Mouse (Mus musculus) layer of hippocampus, adult 9-10 months (tissue): Measurements from ENCODE around the gene Npw.

Source experiments
- DNase-seq: peaks from one replicate; pipeline ENCODE4 v3.0.0; 2022; ENCODE audit warnings: low spot score

Gene Npw

DNA sequence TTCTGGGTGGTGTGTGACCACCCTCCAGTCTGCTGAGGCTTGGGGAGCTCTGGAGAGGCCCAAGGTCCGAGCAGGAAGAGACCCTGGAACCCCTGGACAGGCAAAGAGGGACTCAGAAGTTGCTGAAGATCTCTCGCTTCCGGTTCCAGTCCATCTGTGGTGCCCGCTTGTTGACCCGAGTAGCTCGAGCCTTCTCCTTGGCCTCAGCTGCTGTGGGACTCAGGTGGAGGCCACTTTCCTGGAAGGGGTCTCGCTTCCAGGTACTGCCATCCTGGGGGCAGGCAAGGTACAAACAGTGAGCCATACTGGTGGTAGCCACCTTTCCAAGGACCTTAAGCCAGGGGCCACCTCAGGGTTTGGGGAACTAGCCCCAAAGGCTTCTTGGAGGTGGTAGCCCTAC, 18.1 kb downstream of the Npw start:
- DNase-seq = no peak

DNA sequence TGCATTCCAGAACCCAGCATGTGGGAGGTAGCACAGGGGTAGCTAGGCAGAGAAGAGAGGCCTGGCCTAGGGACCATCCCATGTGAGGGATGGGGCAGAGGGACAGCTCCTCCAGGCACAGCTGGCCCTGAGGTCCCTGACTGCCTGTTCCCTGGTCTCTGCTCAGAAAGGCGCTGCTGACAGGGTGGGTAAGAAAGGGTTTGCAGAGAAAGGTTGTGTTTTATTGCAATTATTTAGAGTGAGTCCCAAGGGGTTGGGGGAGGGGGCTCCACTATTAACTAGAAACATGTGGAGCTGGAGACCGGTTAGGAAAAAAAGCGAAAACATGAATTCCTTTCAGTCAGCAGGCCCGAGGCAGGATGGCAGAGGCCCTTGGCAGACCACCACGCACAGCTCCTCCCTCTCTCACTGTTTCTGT, 18.7 kb downstream of the Npw start:
- no peak for DNase-seq

DNA sequence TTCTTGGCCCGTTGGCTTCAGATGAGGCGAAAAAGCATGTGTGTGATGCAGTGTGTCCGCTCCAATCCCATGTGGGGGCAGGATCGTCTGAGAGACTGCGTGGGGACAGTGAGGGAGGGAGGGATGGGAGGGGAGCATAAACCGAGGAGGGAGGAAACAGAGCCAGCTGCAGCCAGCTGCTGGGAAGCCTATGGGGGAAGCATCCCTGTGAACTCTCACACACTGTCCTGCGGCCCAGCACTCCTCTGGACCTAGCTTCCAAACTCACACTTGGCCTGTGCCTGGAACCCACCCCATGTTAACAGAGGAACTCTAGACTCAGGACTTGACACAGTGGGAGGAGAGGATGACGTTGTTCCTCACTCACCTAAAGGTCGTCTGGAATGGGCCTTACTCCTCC, 19.4 kb downstream of the Npw start:
- DNase-seq = no peak

DNA sequence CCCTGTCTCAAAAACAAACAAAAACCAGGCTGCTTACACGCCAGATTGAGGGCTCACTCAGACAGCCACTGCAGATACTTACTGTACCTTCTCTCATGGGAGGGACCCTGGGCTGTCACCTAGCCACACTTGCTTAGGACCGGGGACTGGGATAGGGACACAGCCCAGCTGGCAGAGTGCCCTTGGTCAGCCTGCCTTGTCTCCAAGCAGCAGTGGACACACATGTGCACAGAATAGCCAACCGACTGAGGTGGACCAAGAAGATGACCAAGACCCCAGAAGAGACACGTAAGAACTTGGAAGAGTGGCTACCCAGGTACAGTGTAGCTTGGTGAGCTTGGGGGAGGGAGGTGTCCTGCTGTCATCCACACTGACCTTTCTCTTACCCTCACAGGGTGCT, 20.0 kb downstream of the Npw start:
- DNase-seq = no peak

DNA sequence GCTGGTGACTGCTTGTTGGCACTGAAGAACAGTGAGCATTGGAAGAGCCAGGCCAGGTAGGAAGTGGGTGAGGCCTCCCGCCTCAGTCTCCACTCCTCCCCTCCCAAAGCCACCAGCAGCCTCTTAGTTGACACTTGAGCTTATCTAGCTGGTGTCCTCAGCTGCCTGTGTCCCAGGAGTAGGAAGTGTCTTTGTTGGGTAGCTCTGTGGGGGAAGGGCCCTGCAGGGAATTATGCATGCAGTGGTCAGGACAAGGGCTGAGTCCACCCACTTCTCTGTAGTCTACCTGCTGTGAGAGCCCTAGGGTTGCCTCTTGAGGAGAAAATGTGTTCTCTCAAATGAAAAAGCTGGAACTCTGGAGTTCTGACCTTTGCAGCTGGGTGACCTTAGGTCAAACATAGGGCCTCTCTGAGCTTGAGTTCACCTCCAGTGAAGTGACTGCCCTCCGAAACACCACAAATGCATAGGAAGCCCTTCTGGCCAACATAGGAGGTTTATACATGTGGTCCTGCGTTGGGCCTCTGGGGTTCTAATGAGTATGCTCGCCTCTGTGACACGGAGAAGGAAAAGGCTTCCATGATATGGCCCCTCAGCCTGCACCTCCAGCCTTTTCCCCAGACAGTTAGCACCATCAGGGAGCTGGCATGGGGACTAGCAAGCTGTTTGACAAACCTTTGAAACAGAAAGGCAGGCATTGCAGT, 21.3 kb downstream of the Npw start:
- DNase-seq = no peak

DNA sequence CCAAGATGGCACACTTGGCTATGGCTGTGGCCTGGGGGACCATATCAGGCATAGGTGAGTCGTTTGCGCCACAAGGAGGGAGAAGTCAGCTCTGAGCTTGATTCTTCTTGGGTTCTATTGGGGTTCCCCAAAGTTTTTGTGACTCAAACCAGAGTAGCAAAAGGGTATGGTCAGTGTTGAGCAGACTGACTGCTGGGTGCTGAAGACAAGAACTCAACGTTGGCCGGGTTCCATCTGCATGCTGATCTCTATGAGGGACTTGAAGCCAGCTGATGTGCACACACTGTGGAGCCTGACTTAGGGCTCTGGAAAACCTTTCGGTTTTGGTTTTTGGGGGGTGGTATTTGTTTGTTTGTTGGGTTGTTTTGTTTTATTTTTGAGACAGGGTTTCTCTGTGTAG, 22.6 kb downstream of the Npw start:
- DNase-seq = no peak

DNA sequence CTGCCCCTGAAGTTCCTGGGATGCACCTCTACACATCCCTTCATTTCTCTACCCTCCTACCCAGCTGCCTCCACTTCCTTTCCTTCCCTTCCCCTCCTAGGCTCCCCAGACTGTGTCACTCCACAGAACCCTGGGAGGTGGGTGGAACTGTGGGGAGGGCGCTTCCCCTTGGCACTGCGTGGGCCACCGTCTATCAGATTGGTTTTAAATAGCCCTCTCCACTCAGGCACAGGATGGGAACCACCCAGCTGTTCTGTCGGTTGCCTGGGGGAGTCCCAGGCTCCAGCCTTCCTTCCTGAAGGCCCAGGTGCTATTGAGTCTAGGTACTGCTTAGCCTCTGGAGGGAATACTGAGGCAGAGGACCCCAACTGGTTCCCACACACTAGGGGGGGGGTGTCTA, 23.2 kb downstream of the Npw start:
- DNase-seq = no peak

DNA sequence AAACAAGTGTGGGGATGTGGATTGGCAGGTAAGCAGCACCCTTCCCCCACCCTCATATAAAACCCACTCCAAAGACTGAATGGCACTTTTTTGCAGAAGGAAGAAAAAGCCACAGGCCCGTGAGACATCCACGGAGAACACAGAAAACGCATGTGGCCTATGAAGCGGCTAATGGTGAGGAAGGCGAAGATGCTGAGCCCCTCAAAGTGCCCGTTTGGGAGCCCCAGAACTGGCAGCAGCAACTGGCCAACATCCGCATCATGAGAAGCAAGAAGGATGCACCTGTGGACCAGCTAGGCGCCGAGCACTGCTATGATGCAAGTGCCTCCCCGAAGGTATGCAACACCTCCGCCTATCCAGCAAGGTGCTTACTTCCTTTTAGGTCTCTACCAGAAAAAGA, 24.4 kb downstream of the Npw start:
- no peak for DNase-seq

DNA sequence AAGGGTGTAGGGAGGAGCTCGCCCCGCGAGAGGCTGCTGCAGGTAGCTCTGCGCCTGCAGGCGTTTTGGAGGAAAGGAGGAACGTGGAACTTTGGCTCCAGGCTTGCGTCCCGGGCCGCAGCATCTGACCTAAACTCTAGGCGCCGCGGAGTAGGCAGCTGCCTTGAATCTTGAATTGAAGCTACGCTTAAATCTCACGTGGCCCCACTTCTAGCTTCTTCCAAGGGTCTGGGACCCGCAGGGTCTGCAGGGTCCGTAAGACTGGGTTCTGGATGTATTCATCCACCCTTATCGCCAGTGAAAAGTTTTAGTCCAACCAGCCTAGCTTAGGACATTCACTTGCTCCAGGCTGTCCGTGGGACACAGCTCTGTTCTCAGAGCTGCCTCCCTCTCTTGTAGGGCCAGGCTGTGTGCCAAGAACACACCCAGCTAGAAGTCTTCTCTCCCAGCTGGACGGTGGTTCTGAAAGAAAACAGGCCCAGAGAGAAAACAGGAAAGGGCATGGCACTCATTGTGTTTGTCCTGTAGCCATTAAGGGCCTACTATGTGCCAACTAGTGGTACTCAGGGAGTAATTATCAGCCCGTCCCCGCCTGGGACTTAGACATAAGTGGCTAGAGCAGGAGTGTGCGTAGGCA, 25.3 kb downstream of the Npw start:
- no peak for DNase-seq

DNA sequence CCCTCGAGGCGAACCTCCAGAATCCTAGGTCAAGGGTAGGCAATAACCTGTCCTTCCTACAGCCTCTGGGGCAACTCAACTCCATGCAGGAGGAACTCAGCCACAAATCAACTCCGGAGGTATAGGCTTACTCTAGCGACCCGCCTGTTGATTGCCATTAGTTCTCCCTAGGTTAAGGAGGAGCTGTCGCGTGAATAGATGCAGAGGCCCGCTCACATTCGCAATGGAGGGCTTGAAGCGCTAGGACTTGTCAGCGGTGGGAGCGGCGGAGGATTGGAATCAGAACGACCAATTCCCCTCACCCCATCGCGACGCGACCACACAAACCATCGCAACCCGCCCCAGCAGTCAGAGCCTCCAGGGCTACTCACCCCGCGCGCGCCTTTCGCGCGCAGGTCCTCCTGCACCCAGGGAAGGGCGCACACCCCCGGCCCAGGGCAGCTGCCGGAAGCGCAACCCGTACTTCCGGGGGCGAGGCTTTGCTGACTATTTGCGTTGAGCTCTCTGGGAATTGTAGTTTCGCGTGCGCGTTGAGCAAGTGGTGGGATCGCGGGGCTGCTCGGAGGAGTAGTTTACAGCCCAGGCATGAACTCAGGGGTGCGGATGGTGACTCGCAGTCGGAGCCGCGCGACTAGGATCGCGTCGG, 26.0 kb downstream of the Npw start, which contains the start of the genes Tsc2 and Nthl1:
Tsc2 (minus strand) TSS at position 464 of the 646 bp plus-strand sequence.
Nthl1 (plus strand) TSS at position 514 of the 646 bp plus-strand sequence.
- peak; percentile 68 for DNase-seq

DNA sequence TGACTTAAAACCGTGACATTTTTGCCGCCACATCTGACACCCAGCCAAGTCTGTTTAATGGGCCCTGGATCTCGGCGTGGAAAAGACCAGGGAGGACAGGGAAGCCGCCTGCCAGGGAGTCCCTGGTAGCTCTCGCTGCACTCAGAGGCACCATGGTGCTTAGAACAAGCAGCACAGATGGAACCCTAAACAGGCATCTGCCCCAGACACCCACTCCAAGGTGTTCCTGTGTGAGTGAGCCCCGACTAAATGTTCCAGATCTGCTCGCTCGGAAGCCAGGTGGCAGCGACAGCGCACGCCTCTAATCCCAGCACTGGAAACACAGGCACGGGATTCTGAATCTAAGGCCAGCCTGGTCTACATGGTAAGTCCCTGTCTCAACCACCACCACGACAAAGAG, 28.2 kb downstream of the Npw start:
- peak; percentile 70 for DNase-seq

DNA sequence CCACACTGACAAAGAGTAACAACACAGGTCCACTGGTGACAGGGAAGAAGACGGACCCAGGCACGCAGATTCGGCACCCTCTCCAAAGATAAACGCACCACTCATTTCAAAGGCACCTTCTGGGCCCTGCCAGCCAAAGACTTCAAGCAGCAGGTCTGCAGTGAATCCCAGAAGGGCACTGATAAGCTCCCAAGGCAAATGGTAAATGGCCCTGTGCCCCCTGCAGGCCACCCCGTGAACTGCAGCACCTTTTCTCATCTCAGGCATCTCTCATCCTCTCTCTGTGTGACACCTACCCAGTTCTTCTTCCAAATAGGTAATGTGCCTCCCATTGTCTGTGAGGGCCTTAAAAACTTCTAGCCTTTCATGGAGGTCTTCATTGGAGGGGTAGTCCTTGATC, 29.6 kb downstream of the Npw start:
- DNase-seq = peak; percentile 79

DNA sequence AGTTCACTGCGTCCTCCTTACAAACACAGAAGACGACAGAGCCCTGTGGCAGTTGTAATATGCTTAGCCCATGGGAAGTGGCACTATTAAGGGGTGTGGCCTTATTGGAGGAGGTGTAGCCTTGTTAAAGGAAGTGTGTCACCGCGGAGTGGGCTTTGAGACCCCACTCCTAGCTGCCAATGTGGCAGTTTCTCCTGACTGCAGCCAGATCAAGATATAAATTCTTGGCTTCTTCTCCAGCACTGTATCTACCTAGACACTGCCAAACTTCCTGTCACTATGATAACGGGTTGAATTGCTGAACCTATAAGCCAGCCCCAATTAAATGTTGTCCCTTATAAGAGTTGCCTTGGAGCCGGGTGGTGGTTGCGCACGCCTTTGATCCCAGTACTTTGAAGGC, 32.8 kb downstream of the Npw start:
- DNase-seq = no peak

DNA sequence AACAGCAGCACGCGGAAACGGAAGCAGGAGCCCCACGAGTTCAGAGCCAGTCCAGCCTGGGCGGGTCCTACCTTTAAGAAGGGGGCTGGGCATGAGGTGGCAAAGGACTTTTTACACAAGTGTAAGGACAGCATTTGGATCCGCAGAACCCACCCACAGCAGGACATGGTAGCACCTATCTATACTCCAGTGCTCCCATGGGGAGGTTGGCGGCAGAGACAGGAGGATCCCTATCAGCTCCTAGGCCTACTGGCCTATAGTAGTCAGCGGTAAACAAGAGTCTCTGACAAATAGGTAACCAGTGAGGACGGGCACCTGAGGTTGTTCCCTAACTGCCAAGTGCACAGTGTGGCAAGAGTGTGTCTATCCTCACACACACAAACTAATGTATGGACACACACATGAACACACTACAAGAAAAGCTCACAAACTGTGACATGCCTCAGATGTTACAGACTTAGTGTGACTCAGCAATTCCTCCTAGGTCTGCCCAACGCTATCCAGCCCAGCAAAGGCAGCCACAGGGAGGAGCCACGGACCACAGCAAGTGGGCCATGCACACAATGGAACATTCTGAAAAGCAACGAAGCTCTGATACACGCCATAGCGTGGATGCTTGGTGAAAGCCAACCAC, 40.6 kb downstream of the Npw start:
- DNase-seq = no peak

DNA sequence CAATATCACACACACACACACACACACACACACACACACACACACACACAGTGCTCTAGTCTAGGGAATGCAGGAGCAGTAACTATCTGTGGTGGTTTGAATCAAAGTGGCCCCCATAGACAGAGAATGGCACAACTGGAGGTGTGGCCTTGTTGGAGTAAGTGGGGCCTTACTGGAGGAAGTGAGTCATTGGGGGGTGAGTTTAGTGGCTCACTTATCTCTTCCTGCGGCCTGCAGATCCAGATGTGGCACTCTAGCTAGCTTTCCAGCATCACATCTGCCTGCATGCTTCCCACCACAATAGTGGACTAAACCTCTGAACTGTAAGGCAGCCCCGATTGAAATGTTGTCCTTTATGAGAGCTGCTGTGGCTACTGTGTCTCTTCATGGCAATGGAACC, 47.5 kb downstream of the Npw start:
- no peak for DNase-seq

DNA sequence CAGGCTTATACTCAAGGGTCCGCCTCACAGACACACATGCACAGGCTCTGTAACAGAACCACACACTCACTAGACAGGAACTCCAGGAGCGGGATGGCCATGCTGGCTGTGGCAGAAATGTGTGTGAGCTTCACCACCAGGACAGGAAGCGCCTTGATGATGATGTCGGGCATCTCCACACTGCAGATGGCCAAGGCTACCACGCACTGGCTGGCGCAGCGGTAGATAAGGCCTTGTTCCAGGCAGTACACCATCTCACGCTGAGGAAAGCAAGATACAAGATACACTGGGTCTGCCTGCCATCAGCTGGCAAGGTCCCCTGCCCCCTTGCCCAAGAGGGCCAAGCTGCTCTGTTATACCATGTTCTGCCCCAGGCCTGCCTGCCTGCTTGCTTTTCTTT, 49.4 kb downstream of the Npw start:
- DNase-seq = no peak

DNA sequence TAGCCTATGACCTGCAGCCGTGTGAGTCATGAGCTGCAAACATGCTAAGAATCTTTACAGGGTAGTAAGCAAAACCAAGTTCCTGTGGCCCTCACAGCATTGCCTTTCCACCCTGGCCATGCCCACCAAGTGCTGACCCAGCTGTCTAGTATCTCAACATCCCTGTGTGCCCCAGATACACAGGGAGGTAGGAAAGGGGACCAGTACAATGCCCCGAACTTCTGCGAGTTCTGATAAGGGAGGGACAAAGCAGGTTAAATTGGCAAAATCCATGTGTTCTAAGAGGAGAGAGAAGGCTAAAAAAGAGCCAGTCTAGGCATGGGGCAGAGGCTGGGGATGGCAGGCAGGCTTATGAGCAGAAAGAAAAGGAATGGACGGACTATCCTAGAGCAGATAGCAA, 49.9 kb downstream of the Npw start:
- DNase-seq = no peak
